Mouse (Mus musculus): ENCODE results near the gene Adora2a. TPM values are rescaled to one million over a fixed set of nuclear protein-coding genes. Genes with fewer than 3 reads are reported as not detected.
A peak's percentile ranks its signal among the peaks of the same experiment; 100 is the strongest.
"Not testable (repeated sequence)": the region's sequence is repeated elsewhere in the genome, so short reads cannot be mapped to it uniquely, and the experiment has no call there.

Gene Adora2a
- total RNA-seq (2021) = 10 to 100 TPM; 10.3 to 15.4 TPM
- long read RNA-seq, experiment 1, partial matches to known transcripts = 3 of 6 reads
- long read RNA-seq, experiment 1, other reads (novel, unspliced or antisense) = 3 of 6 reads
- long read RNA-seq, experiment 2 = 0 reads

DNA sequence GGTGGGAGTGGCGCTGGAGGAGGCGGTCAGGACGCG is at the start of gene Adora2a:
TSS of gene Adora2a (plus strand) at position 6 of the 36 bp plus-strand sequence.
- intact Hi-C loops (cut with DNase I) = loop anchor here (2.0 kb wide), 1 partner anchor 120 kb away; no protein-coding TSS in a partner anchor
- no peak for DNase-seq (ENCODE audit: low spot score in 2 of 2)

DNA sequence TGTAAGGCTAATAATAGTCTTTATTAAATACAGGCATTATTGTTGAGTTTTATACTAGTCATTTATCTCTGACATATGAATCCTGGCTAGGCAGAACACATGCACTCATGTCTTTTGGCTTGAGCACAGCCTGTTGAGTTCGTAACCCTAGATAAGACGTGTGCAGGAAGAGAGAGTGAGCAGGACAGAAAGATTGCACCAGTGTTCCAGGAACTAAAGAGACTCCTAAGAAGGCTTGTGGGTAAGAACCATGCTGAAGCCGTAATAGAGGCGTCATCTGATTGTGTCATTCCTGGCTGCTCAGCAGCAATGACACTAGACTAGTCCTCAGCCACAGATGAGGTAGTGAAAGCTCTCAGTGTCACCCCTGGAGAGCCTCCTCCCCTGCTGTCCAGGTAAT is 43.7 kb upstream of the Adora2a start:
- no peak for DNase-seq (ENCODE audit: low spot score in 2 of 2)
- intact Hi-C loops (cut with DNase I) = no loop called here

DNA sequence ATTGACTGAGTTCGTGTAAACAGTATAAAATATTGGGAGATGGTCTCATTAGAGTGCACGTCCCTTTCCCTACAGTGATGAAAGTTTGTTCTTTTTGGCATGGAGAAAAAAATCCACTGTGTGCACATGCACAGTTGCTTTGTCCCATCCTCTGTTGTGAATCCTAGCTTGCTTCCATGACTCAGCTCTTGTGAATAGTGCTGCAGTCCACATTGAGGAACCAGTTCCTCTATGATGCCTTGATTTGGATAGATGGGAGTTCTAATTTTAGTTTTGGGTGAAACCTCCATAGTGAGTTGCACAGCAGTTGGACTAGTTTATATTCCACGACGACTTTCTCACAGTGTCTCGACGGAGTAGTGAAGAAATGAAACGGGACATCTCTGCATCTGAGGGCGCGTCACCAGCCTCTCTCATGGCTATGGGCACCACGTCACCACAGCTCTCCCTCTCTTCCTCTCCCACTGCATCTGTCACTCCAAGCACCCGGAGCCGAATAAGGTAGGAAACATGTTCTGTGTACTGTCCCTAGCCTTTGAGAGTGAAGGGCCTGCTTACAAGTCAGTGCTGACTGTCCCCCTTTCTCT is 40.2 kb upstream of the Adora2a start:
- intact Hi-C loops (cut with DNase I) = loop anchor here (5.0 kb wide), 2 partner anchors 161 to 211 kb away; no protein-coding TSS in a partner anchor
- DNase-seq (ENCODE audit: low spot score in 2 of 2) = no peak

- DNase-seq (ENCODE audit: low spot score in 2 of 2) = peak; percentile 21 to 43
- intact Hi-C loops (cut with DNase I) = loop anchor here (5.0 kb wide), 2 partner anchors 160 to 210 kb away; no protein-coding TSS in a partner anchor
These were observed 39.2 kb upstream of the Adora2a start for GRCm38 (mm10) chr10:75277501-75277900.

DNA sequence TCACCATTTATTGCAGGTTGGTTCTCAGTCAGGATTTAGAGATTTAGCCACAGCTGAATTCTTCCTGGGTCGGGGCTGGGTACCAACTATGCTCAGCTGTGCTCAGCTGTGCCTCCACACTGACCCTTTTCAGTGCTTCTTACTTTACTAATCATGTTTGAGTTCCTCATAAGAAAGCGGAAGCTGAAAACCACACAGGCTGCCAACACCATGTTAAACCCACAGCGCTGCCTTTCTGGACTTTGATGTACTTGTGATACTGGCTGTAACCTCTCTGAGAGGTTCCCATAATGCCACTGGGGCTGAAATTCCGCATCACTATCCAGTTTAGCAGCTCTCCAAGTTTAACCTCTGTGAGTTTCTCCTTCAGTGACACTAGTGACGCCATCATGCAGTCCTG is 34.0 kb upstream of the Adora2a start:
- intact Hi-C loops (cut with DNase I) = no loop called here

GRCm38 (mm10) chr10:75283821-75284220 is 32.9 kb upstream of the Adora2a start:
- intact Hi-C loops (cut with DNase I) = no loop called here
- no peak for DNase-seq (ENCODE audit: low spot score in 2 of 2)

More for the DNA sequence above, 34.0 kb upstream of the Adora2a start:
- no peak for DNase-seq (ENCODE audit: low spot score in 2 of 2)

- no peak for DNase-seq (ENCODE audit: low spot score in 2 of 2)
- intact Hi-C loops (cut with DNase I) = no loop called here
These were observed 28.1 kb upstream of the Adora2a start for GRCm38 (mm10) chr10:75288579-75288978.

DNA sequence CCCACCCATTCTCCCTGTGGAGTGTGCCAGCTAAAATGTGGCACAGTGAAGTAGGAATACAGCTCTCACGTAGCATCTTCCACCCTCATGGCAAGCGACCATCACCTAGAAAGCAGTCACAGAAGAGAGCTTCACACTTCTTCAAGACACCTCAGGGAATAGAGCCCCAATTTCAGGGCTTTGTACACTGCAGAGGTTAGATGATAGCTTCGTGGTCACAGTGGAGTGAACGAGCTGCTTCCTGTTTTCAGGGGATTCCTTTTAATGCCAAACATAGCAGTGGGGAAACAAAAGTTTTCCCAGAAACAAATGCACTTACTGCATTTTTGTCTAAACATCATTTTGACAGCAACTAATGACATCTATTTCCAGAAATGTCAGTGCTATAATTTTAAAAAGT is 27.3 kb upstream of the Adora2a start:
- intact Hi-C loops (cut with DNase I) = no loop called here
- DNase-seq (ENCODE audit: low spot score in 2 of 2) = no peak

DNA sequence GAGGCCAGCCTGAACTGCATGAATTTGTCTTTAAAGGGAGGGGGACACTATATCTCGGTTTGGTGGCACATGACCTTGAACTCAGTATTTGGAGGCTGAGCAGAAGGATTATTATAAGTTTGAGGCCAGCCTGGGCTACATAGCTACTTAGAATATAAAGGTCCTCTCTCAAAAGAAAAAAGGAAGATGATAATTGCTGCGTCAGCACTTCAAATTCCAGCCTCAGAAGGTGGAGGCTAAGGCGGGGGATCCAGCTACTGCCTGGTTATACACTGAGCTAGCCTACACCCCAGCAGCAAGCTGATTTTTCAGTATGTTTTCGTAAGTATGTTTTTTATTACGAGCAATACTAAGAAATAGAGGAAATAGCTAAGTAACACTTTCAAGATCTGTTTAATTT is 26.0 kb upstream of the Adora2a start:
- no peak for DNase-seq (ENCODE audit: low spot score in 2 of 2)
- intact Hi-C loops (cut with DNase I) = no loop called here

- intact Hi-C loops (cut with DNase I) = no loop called here
- DNase-seq (ENCODE audit: low spot score in 2 of 2) = no peak
These were observed 25.3 kb upstream of the Adora2a start for GRCm38 (mm10) chr10:75291338-75291737.

GRCm38 (mm10) chr10:75292206-75292605 is 24.5 kb upstream of the Adora2a start:
- intact Hi-C loops (cut with DNase I); DNase-seq (ENCODE audit: low spot score in 2 of 2): not testable (repeated sequence)

DNA sequence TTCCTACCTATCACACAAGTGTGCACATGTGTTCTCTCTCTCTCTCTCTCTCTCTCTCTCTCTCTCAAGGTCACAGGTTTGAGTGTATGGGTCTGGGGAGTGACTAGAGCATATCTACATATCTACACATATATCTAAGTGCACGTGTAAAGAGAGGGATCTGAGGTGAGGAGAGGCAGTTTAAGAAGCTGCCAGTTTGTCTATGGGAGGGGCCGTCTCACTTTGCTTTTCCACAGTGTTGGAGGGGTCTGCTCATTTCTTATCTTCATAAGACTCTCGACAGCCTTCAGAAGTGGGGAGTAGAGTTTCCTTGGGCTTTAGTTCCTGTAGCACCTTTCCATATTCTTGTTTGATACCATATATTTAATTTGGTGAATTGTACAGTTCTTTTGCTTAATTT is 23.4 kb upstream of the Adora2a start:
- DNase-seq (ENCODE audit: low spot score in 2 of 2) = no peak
- intact Hi-C loops (cut with DNase I) = no loop called here

DNA sequence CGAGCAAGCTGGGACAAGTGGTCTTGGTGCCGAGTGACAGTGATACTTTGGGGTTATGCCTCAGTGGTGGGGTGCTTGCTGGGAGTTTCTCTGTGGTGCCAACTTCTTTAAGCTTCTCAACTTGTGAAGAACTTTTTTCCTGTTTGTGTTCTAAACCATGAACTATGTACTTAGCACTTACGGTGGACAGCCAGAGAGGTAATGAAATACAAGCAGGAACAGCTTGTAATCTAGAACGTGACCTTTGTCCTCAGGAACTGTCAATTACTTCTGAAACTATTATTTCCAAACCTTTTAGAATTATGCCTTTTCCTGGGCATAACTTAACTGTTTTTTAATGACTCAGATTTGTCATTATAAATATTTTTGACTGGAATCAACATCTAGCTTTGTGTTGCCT is 22.3 kb upstream of the Adora2a start:
- no peak for DNase-seq (ENCODE audit: low spot score in 2 of 2)
- intact Hi-C loops (cut with DNase I) = no loop called here

DNA sequence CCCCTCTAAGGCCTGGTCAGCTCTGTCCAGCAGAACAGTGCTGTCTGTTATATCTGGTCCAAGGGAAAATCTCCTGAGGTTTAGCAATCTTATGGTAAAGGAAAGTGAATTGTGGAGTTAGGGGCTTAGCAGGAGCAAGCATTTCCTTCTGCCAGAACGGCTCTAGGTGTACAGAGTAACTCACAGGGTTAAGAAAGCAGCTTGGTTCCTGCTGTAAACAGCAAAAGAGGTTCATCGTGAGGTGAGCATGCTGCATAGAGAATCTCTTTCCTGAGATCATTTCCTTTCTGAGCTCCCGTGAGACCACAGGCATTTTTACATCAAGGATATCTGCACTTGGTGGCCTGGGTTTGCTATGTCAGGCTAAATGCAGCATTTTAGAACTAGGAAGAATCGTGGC is 21.8 kb upstream of the Adora2a start:
- intact Hi-C loops (cut with DNase I) = no loop called here
- no peak for DNase-seq (ENCODE audit: low spot score in 2 of 2)

DNA sequence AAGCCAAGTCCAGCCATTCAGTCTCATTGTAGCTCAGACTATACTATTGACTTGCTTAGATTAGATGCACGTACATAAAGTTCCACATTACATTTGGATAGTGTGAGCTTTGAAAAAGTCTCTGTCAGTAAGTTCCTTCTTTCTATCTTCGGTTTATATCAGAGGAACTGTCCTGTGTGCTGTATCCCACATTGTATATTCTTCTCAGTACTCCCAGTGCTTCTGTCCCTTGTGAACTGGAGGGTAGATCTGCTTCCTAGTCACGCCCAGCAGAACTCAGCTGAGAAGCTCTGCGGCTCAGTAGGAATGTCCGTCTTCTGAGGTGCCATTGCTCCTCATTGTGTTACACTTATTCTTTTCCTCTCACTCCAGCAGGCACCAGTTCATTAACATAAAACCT is 18.1 kb upstream of the Adora2a start:
- DNase-seq (ENCODE audit: low spot score in 2 of 2) = no peak
- intact Hi-C loops (cut with DNase I) = no loop called here

- intact Hi-C loops (cut with DNase I) = no loop called here
- peak in 1 of 2 experiments; percentile 61 for DNase-seq (ENCODE audit: low spot score in 2 of 2)
These were observed 16.8 kb upstream of the Adora2a start for GRCm38 (mm10) chr10:75299785-75300418.

GRCm38 (mm10) chr10:75301195-75301806 is 15.4 kb upstream of the Adora2a start:
- no peak for DNase-seq (ENCODE audit: low spot score in 2 of 2)
- intact Hi-C loops (cut with DNase I) = no loop called here

- intact Hi-C loops (cut with DNase I) = no loop called here
- DNase-seq (ENCODE audit: low spot score in 2 of 2) = no peak
These were observed 14.7 kb upstream of the Adora2a start for GRCm38 (mm10) chr10:75301937-75302336.

GRCm38 (mm10) chr10:75302536-75302935 is 14.1 kb upstream of the Adora2a start:
- DNase-seq (ENCODE audit: low spot score in 2 of 2) = no peak
- intact Hi-C loops (cut with DNase I) = no loop called here

DNA sequence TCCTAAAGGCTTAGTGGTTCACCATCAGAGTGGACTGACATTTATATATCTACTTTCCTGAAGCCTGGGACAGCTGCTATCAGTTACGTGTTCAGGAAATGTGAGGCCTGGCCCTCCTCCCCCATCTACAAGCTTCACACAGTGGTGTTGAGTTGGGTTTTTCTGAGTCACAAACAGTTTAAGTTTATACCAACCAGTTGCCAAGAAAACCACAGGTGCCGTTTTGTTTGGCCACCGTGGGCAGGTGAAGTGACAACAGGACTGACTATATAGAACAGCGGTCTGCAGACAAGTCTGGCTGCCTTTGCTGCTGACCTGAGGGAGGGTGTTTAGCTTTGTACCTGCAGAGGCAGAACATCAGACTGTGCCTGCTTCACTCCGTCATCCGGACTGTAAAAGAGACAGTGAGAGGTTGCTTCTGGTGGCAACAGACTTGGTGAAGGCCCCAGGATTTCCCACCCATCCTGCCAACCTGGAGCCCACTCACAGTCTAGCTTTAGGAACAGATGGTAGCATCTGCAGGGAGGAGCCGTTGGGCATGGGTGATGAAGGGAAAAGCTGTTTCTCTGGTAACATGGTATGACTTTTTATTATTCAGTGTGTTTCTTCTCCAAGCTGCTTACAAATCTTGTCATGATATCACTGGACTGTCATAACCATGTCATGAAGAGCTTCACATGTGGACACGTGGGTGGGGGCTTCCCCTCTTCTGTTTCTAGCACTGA is 13.2 kb upstream of the Adora2a start:
- DNase-seq (ENCODE audit: low spot score in 2 of 2) = peak; percentile 70 to 88
- intact Hi-C loops (cut with DNase I) = no loop called here

DNA sequence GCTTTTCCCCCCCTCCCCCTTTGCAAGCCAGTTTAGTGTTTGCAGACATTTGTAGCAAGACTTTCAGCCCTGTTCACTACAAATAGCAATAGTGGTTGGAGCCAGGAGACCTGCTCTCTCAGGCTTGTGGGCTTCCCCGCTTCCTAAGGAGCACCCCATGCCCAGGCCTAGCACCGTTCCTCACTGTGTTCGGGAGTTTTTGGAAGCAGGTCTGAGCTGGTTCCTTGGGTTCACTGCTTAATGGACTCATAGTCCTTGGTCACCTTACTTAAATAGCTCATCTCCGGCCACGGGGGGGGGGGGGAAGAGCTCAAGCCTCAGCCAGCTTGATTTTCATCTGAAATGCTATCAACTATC is 12.7 kb upstream of the Adora2a start:
- intact Hi-C loops (cut with DNase I) = no loop called here
- DNase-seq (ENCODE audit: low spot score in 2 of 2) = no peak

Data from left cerebral cortex, postnatal 14 days (tissue).